Mouse (Mus musculus): ENCODE results near the gene Serpinb6c.
"Not testable (repeated sequence)": the region's sequence is repeated elsewhere in the genome, so short reads cannot be mapped to it uniquely, and the experiment has no call there.

Gene Serpinb6c

GRCm38 (mm10) chr13:33905176-33905954 lies at the start of gene Serpinb6c:
Serpinb6c (minus strand) TSS chr13:33905708.
- DNase-seq (ENCODE audit: low spot score): no peak

GRCm38 (mm10) chr13:33952947-33953346 lies 47.4 kb upstream of the Serpinb6c start:
- DNase-seq (ENCODE audit: low spot score): no peak

GRCm38 (mm10) chr13:33952075-33952449 lies 46.6 kb upstream of the Serpinb6c start:
- DNase-seq (ENCODE audit: low spot score): no peak

- no peak for DNase-seq (ENCODE audit: low spot score)
These were observed 46.0 kb upstream of the Serpinb6c start for GRCm38 (mm10) chr13:33951308-33952074.

GRCm38 (mm10) chr13:33942212-33942779 lies 36.8 kb upstream of the Serpinb6c start:
- DNase-seq (ENCODE audit: low spot score): no peak

- no peak for DNase-seq (ENCODE audit: low spot score)
These were observed 35.8 kb upstream of the Serpinb6c start for GRCm38 (mm10) chr13:33941288-33941808.

GRCm38 (mm10) chr13:33937587-33937986 lies 32.1 kb upstream of the Serpinb6c start:
- DNase-seq (ENCODE audit: low spot score): not testable (repeated sequence)

- DNase-seq (ENCODE audit: low spot score): no peak
These were observed 31.6 kb upstream of the Serpinb6c start for GRCm38 (mm10) chr13:33937151-33937550.

GRCm38 (mm10) chr13:33935465-33936181 lies 30.1 kb upstream of the Serpinb6c start:
- DNase-seq (ENCODE audit: low spot score): no peak

GRCm38 (mm10) chr13:33934743-33935142 lies 29.2 kb upstream of the Serpinb6c start:
- DNase-seq (ENCODE audit: low spot score): no peak

GRCm38 (mm10) chr13:33930912-33931311 lies 25.4 kb upstream of the Serpinb6c start:
- DNase-seq (ENCODE audit: low spot score): no peak

GRCm38 (mm10) chr13:33930281-33930680 lies 24.8 kb upstream of the Serpinb6c start:
- no peak for DNase-seq (ENCODE audit: low spot score)

GRCm38 (mm10) chr13:33921699-33922098 lies 16.2 kb upstream of the Serpinb6c start:
- no peak for DNase-seq (ENCODE audit: low spot score)

- DNase-seq (ENCODE audit: low spot score): no peak
These were observed 15.5 kb upstream of the Serpinb6c start for GRCm38 (mm10) chr13:33921041-33921440.

GRCm38 (mm10) chr13:33906821-33907220 lies 1.3 kb upstream of the Serpinb6c start:
- no peak for DNase-seq (ENCODE audit: low spot score)

- DNase-seq (ENCODE audit: low spot score): no peak
These were observed 2.2 kb downstream of the Serpinb6c start for GRCm38 (mm10) chr13:33903290-33903689.

- DNase-seq (ENCODE audit: low spot score): no peak
These were observed 11.3 kb downstream of the Serpinb6c start for GRCm38 (mm10) chr13:33894207-33894606.

GRCm38 (mm10) chr13:33843308-33843707 lies 62.2 kb downstream of the Serpinb6c start, which contains the start of gene Serpinb6e:
Serpinb6e (minus strand) TSS chr13:33843408.
- no peak for DNase-seq (ENCODE audit: low spot score)

- no peak for DNase-seq (ENCODE audit: low spot score)
These were observed 74.8 kb downstream of the Serpinb6c start for GRCm38 (mm10) chr13:33830751-33831150.

All from urinary bladder, postnatal 10 days (tissue).